Mouse (Mus musculus): ENCODE results near the gene Ykt6. TPM values are rescaled to one million over a fixed set of nuclear protein-coding genes. Genes with fewer than 3 reads are reported as not detected.

The Ykt6 gene
- polyA plus RNA-seq, 1 experiment from 2014 or later, result 16.8 TPM

GRCm38 (mm10) chr11:6016368-6016767, 60.9 kb downstream of the Ykt6 start:
- no peak overlapping the region for H3K9ac ChIP-seq (ENCODE audit: low read depth, low read length)
- H3K27me3 ChIP-seq (ENCODE audit: control insufficient read depth, insufficient read depth, low read depth, low read length), result no peaks in the 10 kb centered on the region
- H3K36me3 ChIP-seq (ENCODE audit: control insufficient read depth, insufficient read depth), result no peaks in the 10 kb centered on the region
- H3K27ac ChIP-seq (ENCODE audit: low read length), result no peak overlapping the region
- H3K4me2 ChIP-seq (ENCODE audit: low read depth, low read length), result no peak overlapping the region
- WGBS (ENCODE audit: insufficient replicate concordance), result 3% methylated on average over 3 of the region's 3 CpGs
- no peaks in the 10 kb centered on the region for H3K4me1 ChIP-seq (ENCODE audit: control insufficient read depth, low read depth, low read length)
- H3K4me3 ChIP-seq (ENCODE audit: low read depth, low read length), result no peak overlapping the region
- no peaks in the 10 kb centered on the region for H3K9me3 ChIP-seq (replicated peaks; ENCODE audit: control insufficient read depth, low read length)
- ATAC-seq (ENCODE audit: low read depth), result no peak

- no peak overlapping the region for H3K9ac ChIP-seq (ENCODE audit: low read depth, low read length)
- H3K9me3 ChIP-seq (replicated peaks; ENCODE audit: control insufficient read depth, low read length), result no peaks in the 10 kb centered on the region
- no peak overlapping the region for H3K27ac ChIP-seq (ENCODE audit: low read length)
- H3K27me3 ChIP-seq (ENCODE audit: control insufficient read depth, insufficient read depth, low read depth, low read length), result no peaks in the 10 kb centered on the region
- ATAC-seq (ENCODE audit: low read depth), result no peak
- no peak overlapping the region for H3K4me2 ChIP-seq (ENCODE audit: low read depth, low read length)
- no peaks in the 10 kb centered on the region for H3K4me1 ChIP-seq (ENCODE audit: control insufficient read depth, low read depth, low read length)
- WGBS (ENCODE audit: insufficient replicate concordance), result 54% methylated on average over 9 of the region's 9 CpGs
- no peak overlapping the region for H3K4me3 ChIP-seq (ENCODE audit: low read depth, low read length)
- H3K36me3 ChIP-seq (ENCODE audit: control insufficient read depth, insufficient read depth), result no peaks in the 10 kb centered on the region
Observed at GRCm38 (mm10) chr11:6016797-6017395, 61.4 kb downstream of the Ykt6 start.

Other genes with a start within 250 kb of the Ykt6 start
- gene Mrps24, start 240.0 kb upstream of the Ykt6 start, polyA plus RNA-seq (2015; fragmentation: Nextera tagmentation; extraction: Ambion mirVana), result 85.2 and 88.3 TPM in 2 replicates
- 8.4 and 9.4 TPM in 2 replicates for gene Urgcp, start 193.3 kb upstream of the Ykt6 start, polyA plus RNA-seq (2015; fragmentation: Nextera tagmentation; extraction: Ambion mirVana)
- 43.5 and 43.9 TPM in 2 replicates for gene Dbnl, start 167.2 kb upstream of the Ykt6 start, polyA plus RNA-seq (2015; fragmentation: Nextera tagmentation; extraction: Ambion mirVana)
- 7.7 and 15.3 TPM in 2 replicates for gene Pgam2, start 152.0 kb upstream of the Ykt6 start, polyA plus RNA-seq (2015; fragmentation: Nextera tagmentation; extraction: Ambion mirVana)
- gene Polm, start 117.7 kb upstream of the Ykt6 start, polyA plus RNA-seq (2015; fragmentation: Nextera tagmentation; extraction: Ambion mirVana), result 1.9 and 2.0 TPM in 2 replicates
- gene Aebp1, start 93.7 kb upstream of the Ykt6 start, polyA plus RNA-seq (2015; fragmentation: Nextera tagmentation; extraction: Ambion mirVana), result 8.3 and 9.7 TPM in 2 replicates
- 51.8 and 52.5 TPM in 2 replicates for gene Pold2, start 77.4 kb upstream of the Ykt6 start, polyA plus RNA-seq (2015; fragmentation: Nextera tagmentation; extraction: Ambion mirVana)
- 4.3 and 4.8 TPM in 2 replicates for gene Myl7, start 56.9 kb upstream of the Ykt6 start, polyA plus RNA-seq (2015; fragmentation: Nextera tagmentation; extraction: Ambion mirVana)
- 0.48 and 0.57 TPM in 2 replicates for gene Gck, start 5.6 kb upstream of the Ykt6 start, polyA plus RNA-seq (2015; fragmentation: Nextera tagmentation; extraction: Ambion mirVana)
- gene Camk2b, start 110.7 kb downstream of the Ykt6 start, polyA plus RNA-seq (2015; fragmentation: Nextera tagmentation; extraction: Ambion mirVana), result 1.1 and 1.4 TPM in 2 replicates
- gene A730071L15Rik, start 244.3 kb downstream of the Ykt6 start, polyA plus RNA-seq (2015; fragmentation: Nextera tagmentation; extraction: Ambion mirVana), result 0.07 and 0.09 TPM in 2 replicates
- 11.1 and 11.5 TPM in 2 replicates for gene Nudcd3, start 244.7 kb downstream of the Ykt6 start, polyA plus RNA-seq (2015; fragmentation: Nextera tagmentation; extraction: Ambion mirVana)

Measured in liver, embryonic 16.5 days (tissue).